Mouse (Mus musculus) bone marrow, adult 2 months (tissue): ENCODE measurements around the gene Tanc2.

ENCODE experiments used
- CTCF ChIP-seq: fragments of 200-500 bp; IDR thresholded peaks from 2 replicates; pipeline ENCODE4 v1.5.1; 2011; ENCODE audit warnings: low read length, control low read depth; ENCODE audit not compliant: control insufficient read depth, insufficient read depth
- POLR2A ChIP-seq: fragments of 200-500 bp; IDR thresholded peaks from 2 replicates; pipeline ENCODE4 v1.6.1; 2011; ENCODE audit warnings: low read depth, mild to moderate bottlenecking, control low read depth, low read length, borderline replicate concordance; ENCODE audit not compliant: control insufficient read depth

DNA sequence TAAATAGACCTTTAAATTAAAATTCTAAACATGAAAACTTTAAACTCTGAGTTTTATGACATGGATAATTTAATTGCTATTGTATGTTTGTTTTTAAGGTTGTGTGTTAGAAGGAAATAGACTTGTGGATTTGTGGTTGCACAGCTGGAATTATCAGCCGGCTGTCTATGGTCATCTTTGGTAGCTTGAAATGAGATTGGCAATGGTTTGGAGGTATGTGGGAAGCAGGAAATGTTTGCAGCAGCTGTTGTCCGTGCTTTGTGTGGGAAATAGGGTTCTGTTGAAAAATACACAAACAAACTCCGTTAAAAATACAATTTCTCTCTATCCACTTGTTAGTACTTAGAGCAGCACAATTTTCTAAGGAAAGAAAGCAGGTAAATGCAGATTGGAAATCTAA lies 215.0 kb downstream of the Tanc2 start:
- TF ChIP-seq POLR2A (no peak), CTCF (no peak)
